Mouse (Mus musculus) hindbrain, postnatal 0 days (tissue): ENCODE results near the gene Nfia. TPM values are rescaled to one million over a fixed set of nuclear protein-coding genes. Genes with fewer than 3 reads are reported as not detected.
A peak's percentile ranks its signal among the peaks of the same experiment; 100 is the strongest.

Experiments
- ATAC-seq: fragments of 200-750 bp; cut with Nextera tagmentation; 2 replicates; pipeline ENCODE4 v1.8.0; 2017; ENCODE audit warnings: mild to moderate bottlenecking, moderate TSS enrichment, moderate library complexity
- DNase-seq: peaks from one replicate; pipeline ENCODE4 v3.0.0-alpha.2; 2015; ENCODE audit warnings: low spot score
- H3K27ac ChIP-seq: fragments of 300-500 bp; sonication (generic); 2 replicates; pipeline ENCODE4 v1.5.1; 2014; ENCODE audit warnings: mild to moderate bottlenecking
- H3K27me3 ChIP-seq: fragments of 300-500 bp; sonication (generic); 2 replicates; pipeline ENCODE4 v1.6.1; 2014; ENCODE audit warnings: low read length, mixed read lengths; ENCODE audit not compliant: insufficient read depth
- H3K36me3 ChIP-seq: fragments of 300-500 bp; sonication (generic); 2 replicates; pipeline ENCODE4 v1.6.1; 2014; ENCODE audit warnings: low read length, mixed read lengths; ENCODE audit not compliant: insufficient read depth
- H3K4me1 ChIP-seq: fragments of 300-500 bp; sonication (generic); 2 replicates; pipeline ENCODE4 v1.6.1; 2014; ENCODE audit warnings: antibody characterized with exemption, low read length, mixed read lengths; ENCODE audit not compliant: insufficient read depth
- H3K4me2 ChIP-seq: fragments of 300-500 bp; sonication (generic); 2 replicates; pipeline ENCODE4 v1.6.1; 2014; ENCODE audit warnings: low read depth, mild to moderate bottlenecking, low read length, moderate library complexity, mixed read lengths
- H3K4me3 ChIP-seq: fragments of 300-500 bp; sonication (generic); 2 replicates; pipeline ENCODE4 v1.5.1; 2014; ENCODE audit warnings: low read length
- H3K9ac ChIP-seq: fragments of 300-500 bp; sonication (generic); replicated peaks from 2 replicates; pipeline ENCODE4 v1.6.1; 2014; ENCODE audit warnings: mild to moderate bottlenecking, low read length, moderate library complexity, mixed read lengths
- H3K9me3 ChIP-seq: fragments of 300-500 bp; sonication (generic); 2 replicates; pipeline ENCODE4 v1.6.1; 2016; ENCODE audit warnings: low read length, mixed read lengths
- CTCF ChIP-seq: IDR thresholded peaks from 2 replicates; pipeline ENCODE4 v1.5.1; 2016; ENCODE audit warnings: antibody characterized with exemption, control low read depth, low read depth
- WGBS: fragments of 180-500 bp; shearing (Covaris S2); extraction: QIAGEN DNeasy Blood & Tissue Kit; methylation state at CpG from one replicate; pipeline ENCODE4 v1.1.7; 2014; 5-methylcytosine and 5-hydroxymethylcytosine counted together
- polyA plus RNA-seq: library from polyadenylated mRNA; unstranded; fragments of >200 nt; fragmentation: Nextera tagmentation; extraction: Ambion mirVana; gene quantifications from 2 replicates; pipeline ENCODE4 v1.2.1, GENCODE M21; 2015
- total RNA-seq: library from RNA; depleted of rRNA; stranded (reverse); fragments of >200 nt; gene quantifications from 2 replicates; pipeline ENCODE4 v1.2.3, GENCODE M21; 2014

Gene Nfia
- total and polyA plus RNA-seq, 2 experiments from 2014 or later = 71.0 to 97.2 TPM

- H3K9me3 ChIP-seq = no peaks in the 10 kb centered on the region
- H3K4me1 ChIP-seq = no peaks in the 10 kb centered on the region
- H3K27ac ChIP-seq = 0 out of 2 replicates have a peak overlapping the region, but pooled peaks have one; percentile 26
- no peaks in the 10 kb centered on the region for H3K36me3 ChIP-seq
- TF ChIP-seq CTCF = no peak
- WGBS = 64% methylated on average over 10 of the region's 10 CpGs
- peak overlapping the region; percentile 41; the same call in 1 of the 2 replicates for H3K4me2 ChIP-seq
- ATAC-seq = no peak
- H3K4me3 ChIP-seq = no peak overlapping the region
- H3K9ac ChIP-seq = no peak overlapping the region
- no peak for DNase-seq
- H3K27me3 ChIP-seq = no peaks in the 10 kb centered on the region
Observed at GRCm38 (mm10) chr4:97796505-97796904, 24.0 kb downstream of the Nfia start.

GRCm38 (mm10) chr4:97803791-97804190 lies 31.3 kb downstream of the Nfia start:
- no peak overlapping the region for H3K4me2 ChIP-seq
- H3K4me1 ChIP-seq = no peaks in the 10 kb centered on the region
- H3K9ac ChIP-seq = no peak overlapping the region
- DNase-seq = no peak
- H3K36me3 ChIP-seq = no peaks in the 10 kb centered on the region
- H3K27ac ChIP-seq = no peak overlapping the region
- no peak overlapping the region for H3K4me3 ChIP-seq
- no peak for TF ChIP-seq CTCF
- H3K27me3 ChIP-seq = no peaks in the 10 kb centered on the region
- no peaks in the 10 kb centered on the region for H3K9me3 ChIP-seq
- ATAC-seq = no peak
- WGBS = 53% methylated on average over 3 of the region's 3 CpGs

GRCm38 (mm10) chr4:97804638-97805037 lies 32.1 kb downstream of the Nfia start:
- H3K4me2 ChIP-seq = no peak overlapping the region
- no peak overlapping the region for H3K27ac ChIP-seq
- TF ChIP-seq CTCF = no peak
- 63% methylated on average over 5 of the region's 5 CpGs for WGBS
- no peak overlapping the region for H3K9ac ChIP-seq
- no peaks in the 10 kb centered on the region for H3K9me3 ChIP-seq
- H3K27me3 ChIP-seq = no peaks in the 10 kb centered on the region
- no peaks in the 10 kb centered on the region for H3K36me3 ChIP-seq
- no peaks in the 10 kb centered on the region for H3K4me1 ChIP-seq
- DNase-seq = no peak
- ATAC-seq = no peak
- no peak overlapping the region for H3K4me3 ChIP-seq

- no peaks in the 10 kb centered on the region for H3K36me3 ChIP-seq
- no peaks in the 10 kb centered on the region for H3K27me3 ChIP-seq
- H3K4me3 ChIP-seq = no peak overlapping the region
- WGBS = 22% methylated on average over 2 of the region's 2 CpGs
- H3K9ac ChIP-seq = no peak overlapping the region
- no peaks in the 10 kb centered on the region for H3K4me1 ChIP-seq
- no peak for TF ChIP-seq CTCF
- ATAC-seq (no peak), DNase-seq (no peak)
- H3K4me2 ChIP-seq = 0 out of 2 replicates have a peak overlapping the region, but pooled peaks have one; percentile 2
- H3K9me3 ChIP-seq = no peaks in the 10 kb centered on the region
- no peak overlapping the region for H3K27ac ChIP-seq
Observed at GRCm38 (mm10) chr4:97805255-97805654, 32.7 kb downstream of the Nfia start.

- 36% methylated on average over 7 of the region's 7 CpGs for WGBS
- no peaks in the 10 kb centered on the region for H3K27me3 ChIP-seq
- TF ChIP-seq CTCF = no peak
- H3K9me3 ChIP-seq = no peaks in the 10 kb centered on the region
- no peak overlapping the region for H3K4me3 ChIP-seq
- no peaks in the 10 kb centered on the region for H3K4me1 ChIP-seq
- ATAC-seq (no peak), DNase-seq (no peak)
- H3K9ac ChIP-seq = no peak overlapping the region
- no peaks in the 10 kb centered on the region for H3K36me3 ChIP-seq
- no peak overlapping the region for H3K27ac ChIP-seq
- 0 out of 2 replicates have a peak overlapping the region, but pooled peaks have one; percentile 13 for H3K4me2 ChIP-seq
Observed at GRCm38 (mm10) chr4:97805896-97806808, 33.6 kb downstream of the Nfia start.

GRCm38 (mm10) chr4:97806924-97807323 lies 34.4 kb downstream of the Nfia start:
- no peak overlapping the region for H3K4me3 ChIP-seq
- no peak overlapping the region for H3K27ac ChIP-seq
- ATAC-seq (no peak), DNase-seq (no peak)
- H3K36me3 ChIP-seq = no peaks in the 10 kb centered on the region
- WGBS = 82% methylated on average over 2 of the region's 2 CpGs
- no peak overlapping the region for H3K4me2 ChIP-seq
- H3K27me3 ChIP-seq = no peaks in the 10 kb centered on the region
- no peaks in the 10 kb centered on the region for H3K9me3 ChIP-seq
- TF ChIP-seq CTCF = no peak
- no peak overlapping the region for H3K9ac ChIP-seq
- no peaks in the 10 kb centered on the region for H3K4me1 ChIP-seq

GRCm38 (mm10) chr4:97808885-97809284 lies 36.4 kb downstream of the Nfia start:
- TF ChIP-seq CTCF = no peak
- Histone ChIP-seq H3K4me2 (no peak overlapping the region), H3K27me3 (no peaks in the 10 kb centered on the region), H3K36me3 (no peaks in the 10 kb centered on the region), H3K27ac (no peak overlapping the region), H3K9me3 (no peaks in the 10 kb centered on the region), H3K9ac (no peak overlapping the region), H3K4me3 (no peak overlapping the region), H3K4me1 (no peaks in the 10 kb centered on the region)
- no peak for ATAC-seq
- no peak for DNase-seq
- WGBS = 80% methylated on average over 3 of the region's 3 CpGs
